Mouse (Mus musculus): ENCODE data around the gene Sorcs2. TPM values are rescaled to one million over a fixed set of nuclear protein-coding genes. Genes with fewer than 3 reads are reported as not detected.

Sorcs2 gene
- total and polyA plus RNA-seq, 2 experiments from 2014 or later = 12.4 to 50.3 TPM

- no peak for TF ChIP-seq CTCF (IDR thresholded peaks at IDR 0.05; ENCODE audit: low read depth)
- H3K9ac ChIP-seq (replicated peaks; ENCODE audit: low read length) = no peak overlapping the region; the same call in 1 of the 2 replicates
- ATAC-seq (no peak), DNase-seq (ENCODE audit: low spot score) (no peak)
- H3K27me3 ChIP-seq (ENCODE audit: insufficient read depth, low read length) = no peaks in the 10 kb centered on the region
- H3K36me3 ChIP-seq (ENCODE audit: insufficient read depth, low read length) = no peaks in the 10 kb centered on the region
- peaks cover 13% of the 10 kb centered on the region for H3K4me1 ChIP-seq (ENCODE audit: insufficient read depth, low read length)
- no peak overlapping the region for H3K4me3 ChIP-seq (ENCODE audit: low read length)
- 60% methylated on average over 7 of the region's 7 CpGs for WGBS
- no peak overlapping the region for H3K4me2 ChIP-seq (ENCODE audit: low read depth, low read length)
- H3K9me3 ChIP-seq (ENCODE audit: low read length) = no peaks in the 10 kb centered on the region
- no peak overlapping the region for H3K27ac ChIP-seq
Measured at GRCm38 (mm10) chr5:36225855-36226254, 172.1 kb downstream of the Sorcs2 start.

- ATAC-seq (no peak), DNase-seq (ENCODE audit: low spot score) (peak; percentile 71)
- Histone ChIP-seq H3K4me3 (ENCODE audit: low read length) (no peak overlapping the region), H3K4me1 (ENCODE audit: insufficient read depth, low read length) (peaks cover 10% of the 10 kb centered on the region), H3K4me2 (ENCODE audit: low read depth, low read length) (no peak overlapping the region), H3K9me3 (ENCODE audit: low read length) (no peaks in the 10 kb centered on the region), H3K27ac (no peak overlapping the region), H3K27me3 (ENCODE audit: insufficient read depth, low read length) (no peaks in the 10 kb centered on the region), H3K36me3 (ENCODE audit: insufficient read depth, low read length) (no peaks in the 10 kb centered on the region), H3K9ac (replicated peaks; ENCODE audit: low read length) (no peak overlapping the region)
- 67% methylated on average over 6 of the region's 6 CpGs for WGBS
- peak; percentile 74 for TF ChIP-seq CTCF (IDR thresholded peaks at IDR 0.05; ENCODE audit: low read depth)
Measured at GRCm38 (mm10) chr5:36223787-36224186, 174.2 kb downstream of the Sorcs2 start.

GRCm38 (mm10) chr5:36220626-36221025, 177.3 kb downstream of the Sorcs2 start:
- Histone ChIP-seq H3K9me3 (ENCODE audit: low read length) (no peaks in the 10 kb centered on the region), H3K36me3 (ENCODE audit: insufficient read depth, low read length) (no peaks in the 10 kb centered on the region), H3K4me3 (ENCODE audit: low read length) (no peak overlapping the region), H3K9ac (replicated peaks; ENCODE audit: low read length) (no peak overlapping the region), H3K27me3 (ENCODE audit: insufficient read depth, low read length) (no peaks in the 10 kb centered on the region), H3K27ac (no peak overlapping the region), H3K4me1 (ENCODE audit: insufficient read depth, low read length) (no peaks in the 10 kb centered on the region), H3K4me2 (ENCODE audit: low read depth, low read length) (no peak overlapping the region)
- ATAC-seq = no peak
- DNase-seq (ENCODE audit: low spot score) = no peak
- WGBS = 48% methylated on average over 6 of the region's 6 CpGs
- TF ChIP-seq CTCF (IDR thresholded peaks at IDR 0.05; ENCODE audit: low read depth) = no peak

- TF ChIP-seq CTCF (IDR thresholded peaks at IDR 0.05; ENCODE audit: low read depth) = no peak
- Histone ChIP-seq H3K4me3 (ENCODE audit: low read length) (no peak overlapping the region), H3K4me1 (ENCODE audit: insufficient read depth, low read length) (no peaks in the 10 kb centered on the region), H3K4me2 (ENCODE audit: low read depth, low read length) (no peak overlapping the region), H3K36me3 (ENCODE audit: insufficient read depth, low read length) (no peaks in the 10 kb centered on the region), H3K27me3 (ENCODE audit: insufficient read depth, low read length) (no peaks in the 10 kb centered on the region), H3K9me3 (ENCODE audit: low read length) (no peaks in the 10 kb centered on the region), H3K9ac (replicated peaks; ENCODE audit: low read length) (no peak overlapping the region), H3K27ac (no peak overlapping the region)
- ATAC-seq (peak; percentile 46), DNase-seq (ENCODE audit: low spot score) (peak; percentile 40)
- WGBS = 54% methylated on average over 4 of the region's 4 CpGs
Measured at GRCm38 (mm10) chr5:36220105-36220504, 177.8 kb downstream of the Sorcs2 start.

- no peak overlapping the region for H3K4me2 ChIP-seq (ENCODE audit: low read depth, low read length)
- ATAC-seq (peak; percentile 55; the same call in 1 of the 2 replicates), DNase-seq (ENCODE audit: low spot score) (peak; percentile 70)
- H3K9ac ChIP-seq (replicated peaks; ENCODE audit: low read length) = no peak overlapping the region
- no peaks in the 10 kb centered on the region for H3K36me3 ChIP-seq (ENCODE audit: insufficient read depth, low read length)
- WGBS = 45% methylated on average over 10 of the region's 10 CpGs
- no peaks in the 10 kb centered on the region for H3K9me3 ChIP-seq (ENCODE audit: low read length)
- H3K4me1 ChIP-seq (ENCODE audit: insufficient read depth, low read length) = no peaks in the 10 kb centered on the region; the same call in none of the 2 replicates
- no peak overlapping the region for H3K4me3 ChIP-seq (ENCODE audit: low read length)
- peak; percentile 47 for TF ChIP-seq CTCF (IDR thresholded peaks at IDR 0.05; ENCODE audit: low read depth)
- no peak overlapping the region for H3K27ac ChIP-seq
- no peaks in the 10 kb centered on the region for H3K27me3 ChIP-seq (ENCODE audit: insufficient read depth, low read length)
Measured at GRCm38 (mm10) chr5:36213310-36213709, 184.6 kb downstream of the Sorcs2 start.

GRCm38 (mm10) chr5:36208803-36209202, 189.1 kb downstream of the Sorcs2 start:
- no peaks in the 10 kb centered on the region for H3K27me3 ChIP-seq (ENCODE audit: insufficient read depth, low read length)
- H3K4me1 ChIP-seq (ENCODE audit: insufficient read depth, low read length) = no peaks in the 10 kb centered on the region; the same call in none of the 2 replicates
- 89% methylated on average over 3 of the region's 3 CpGs for WGBS
- no peak overlapping the region for H3K9ac ChIP-seq (replicated peaks; ENCODE audit: low read length)
- H3K4me3 ChIP-seq (ENCODE audit: low read length) = no peak overlapping the region
- no peak for ATAC-seq
- no peaks in the 10 kb centered on the region for H3K36me3 ChIP-seq (ENCODE audit: insufficient read depth, low read length)
- no peak for DNase-seq (ENCODE audit: low spot score)
- no peak for TF ChIP-seq CTCF (IDR thresholded peaks at IDR 0.05; ENCODE audit: low read depth)
- no peak overlapping the region for H3K27ac ChIP-seq
- H3K9me3 ChIP-seq (ENCODE audit: low read length) = no peaks in the 10 kb centered on the region
- no peak overlapping the region for H3K4me2 ChIP-seq (ENCODE audit: low read depth, low read length)

GRCm38 (mm10) chr5:36205397-36205796, 192.5 kb downstream of the Sorcs2 start:
- ATAC-seq (no peak), DNase-seq (ENCODE audit: low spot score) (no peak)
- Histone ChIP-seq H3K27ac (no peak overlapping the region), H3K27me3 (ENCODE audit: insufficient read depth, low read length) (no peaks in the 10 kb centered on the region), H3K4me1 (ENCODE audit: insufficient read depth, low read length) (no peaks in the 10 kb centered on the region), H3K4me2 (ENCODE audit: low read depth, low read length) (no peak overlapping the region), H3K4me3 (ENCODE audit: low read length) (no peak overlapping the region), H3K9ac (replicated peaks; ENCODE audit: low read length) (no peak overlapping the region), H3K36me3 (ENCODE audit: insufficient read depth, low read length) (no peaks in the 10 kb centered on the region), H3K9me3 (ENCODE audit: low read length) (no peaks in the 10 kb centered on the region)
- 73% methylated on average over 11 of the region's 11 CpGs for WGBS
- TF ChIP-seq CTCF (IDR thresholded peaks at IDR 0.05; ENCODE audit: low read depth) = no peak
